Mouse (Mus musculus) hindbrain, embryonic 15.5 days (tissue): Measurements from ENCODE around the gene Zfp652. TPM values are rescaled to one million over a fixed set of nuclear protein-coding genes. Genes with fewer than 3 reads are reported as not detected.
"Not testable (repeated sequence)": the region's sequence is repeated elsewhere in the genome, so short reads cannot be mapped to it uniquely, and the experiment has no call there.

Source experiments
- ATAC-seq: fragments of 200-750 bp; cut with Nextera tagmentation; 2 replicates; pipeline ENCODE4 v1.8.0; 2017; ENCODE audit warnings: low read depth, moderate number of reproducible peaks, moderate TSS enrichment; ENCODE audit not compliant: low FRiP score
- H3K27ac ChIP-seq: fragments of 300-500 bp; sonication (generic); replicated peaks from 2 replicates; pipeline ENCODE4 v1.5.1; 2015; ENCODE audit warnings: mild to moderate bottlenecking, inconsistent platforms
- H3K27me3 ChIP-seq: fragments of 300-500 bp; sonication (generic); 2 replicates; pipeline ENCODE4 v1.6.1; 2015; ENCODE audit warnings: control low read depth, inconsistent platforms
- H3K36me3 ChIP-seq: fragments of 300-500 bp; sonication (generic); 2 replicates; pipeline ENCODE4 v1.6.1; 2015; ENCODE audit warnings: control low read depth, inconsistent platforms
- H3K4me1 ChIP-seq: fragments of 300-500 bp; sonication (generic); replicated peaks from 2 replicates; pipeline ENCODE4 v1.6.1; 2015; ENCODE audit warnings: control low read depth, inconsistent platforms
- H3K4me2 ChIP-seq: fragments of 300-500 bp; sonication (generic); 2 replicates; pipeline ENCODE4 v1.6.1; 2015; ENCODE audit warnings: moderate library complexity, mild to moderate bottlenecking, inconsistent platforms
- H3K4me3 ChIP-seq: fragments of 300-500 bp; sonication (generic); 2 replicates; pipeline ENCODE4 v1.5.1; 2015; ENCODE audit warnings: mild to moderate bottlenecking, inconsistent platforms
- H3K9ac ChIP-seq: fragments of 300-500 bp; sonication (generic); 2 replicates; pipeline ENCODE4 v1.6.1; 2015; ENCODE audit warnings: inconsistent platforms
- H3K9me3 ChIP-seq: fragments of 300-500 bp; sonication (generic); 2 replicates; pipeline ENCODE4 v1.6.1; 2016; ENCODE audit warnings: control low read depth, inconsistent platforms
- WGBS: fragments of 180-500 bp; shearing (Covaris S2); methylation state at CpG from one replicate; pipeline ENCODE4 v1.1.7; 2015; 5-methylcytosine and 5-hydroxymethylcytosine counted together
- polyA plus RNA-seq: library from polyadenylated mRNA; unstranded; fragments of >200 nt; fragmentation: Nextera tagmentation; extraction: Ambion mirVana; gene quantifications from 2 replicates; pipeline ENCODE4 v1.2.1, GENCODE M21; 2015

The Zfp652 gene
- polyA plus RNA-seq, 1 experiment from 2014 or later: 26.1 TPM

DNA sequence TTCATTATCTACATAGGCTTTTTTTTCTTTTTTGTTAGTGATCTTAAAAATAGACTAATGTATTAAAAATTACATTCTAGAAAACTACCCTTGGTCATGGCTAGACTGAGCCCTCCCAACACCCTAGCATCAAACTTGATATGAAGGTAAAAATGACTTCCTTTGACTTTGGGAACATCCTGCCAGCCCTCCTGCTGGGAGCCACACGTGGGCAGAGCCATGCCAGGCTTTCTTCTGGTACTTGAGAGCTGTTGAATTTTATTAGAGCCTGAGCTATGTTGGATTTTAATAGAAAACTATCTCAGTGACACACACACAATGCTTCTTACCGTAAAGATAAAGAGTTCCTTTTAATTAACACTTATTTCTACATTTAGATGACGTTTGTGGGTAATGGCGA is 34.3 kb downstream of the Zfp652 start:
- Histone ChIP-seq H3K27me3 (no peaks in the 10 kb centered on the region), H3K4me1 (peaks cover 4% of the 10 kb centered on the region; the same call in 1 of the 2 replicates), H3K4me3 (no peak overlapping the region), H3K9me3 (no peaks in the 10 kb centered on the region), H3K36me3 (0 out of 2 replicates have a peak, but pooled peaks cover 14% of the 10 kb centered on the region), H3K27ac (no peak overlapping the region), H3K4me2 (no peak overlapping the region), H3K9ac (no peak overlapping the region)
- ATAC-seq: no peak
- 70% methylated on average over 4 of the region's 4 CpGs for WGBS

DNA sequence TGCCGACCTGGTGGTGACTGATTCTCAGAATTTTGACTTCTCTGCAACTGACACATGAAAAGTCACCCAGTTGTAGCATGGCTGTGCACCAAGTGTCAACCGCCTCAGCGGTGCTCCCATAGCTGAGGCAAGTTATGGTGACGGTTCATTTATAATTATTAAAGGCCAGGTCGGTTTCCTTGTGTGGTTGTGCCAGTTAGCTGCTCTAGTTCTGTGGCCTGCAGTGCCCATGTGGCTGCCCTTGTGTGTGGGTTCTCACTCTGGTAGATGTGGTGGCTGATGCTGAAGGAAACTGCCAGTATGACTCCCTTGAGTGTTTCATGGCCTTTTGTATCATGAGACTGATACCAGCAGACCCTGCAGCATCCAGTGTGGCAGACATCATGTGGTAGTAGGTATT is 35.9 kb downstream of the Zfp652 start:
- H3K9me3 ChIP-seq: no peaks in the 10 kb centered on the region
- no peak for ATAC-seq
- H3K27ac ChIP-seq: no peak overlapping the region
- no peak overlapping the region for H3K4me3 ChIP-seq
- H3K4me2 ChIP-seq: no peak overlapping the region
- H3K4me1 ChIP-seq: peaks cover 4% of the 10 kb centered on the region; the same call in 1 of the 2 replicates
- H3K9ac ChIP-seq: no peak overlapping the region
- H3K36me3 ChIP-seq: peaks cover 16% of the 10 kb centered on the region; the same call in 1 of the 2 replicates
- 84% methylated on average over 5 of the region's 5 CpGs for WGBS
- H3K27me3 ChIP-seq: no peaks in the 10 kb centered on the region

DNA sequence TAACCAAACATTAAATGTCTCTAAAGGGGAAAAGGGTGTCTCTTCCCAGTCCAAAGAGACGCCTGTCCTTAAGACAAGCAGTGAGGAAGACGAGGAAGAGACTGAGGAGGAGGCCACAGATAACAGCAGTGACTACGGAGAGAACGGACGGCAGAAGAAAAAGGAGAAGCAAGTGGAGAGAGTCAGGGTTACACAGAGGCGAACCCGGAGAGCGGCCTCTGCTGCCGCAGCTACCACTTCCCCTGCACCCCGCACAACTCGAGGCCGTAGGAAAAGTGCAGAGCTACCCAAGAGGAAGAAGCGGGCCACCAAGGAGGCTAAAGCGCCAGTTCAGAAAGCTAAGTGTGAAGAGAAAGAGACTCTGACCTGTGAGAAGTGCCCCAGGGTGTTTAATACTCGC is 37.1 kb downstream of the Zfp652 start:
- WGBS: 90% methylated on average over 15 of the region's 15 CpGs
- Histone ChIP-seq H3K4me2 (no peak overlapping the region), H3K9ac (no peak overlapping the region), H3K4me3 (no peak overlapping the region), H3K27ac (no peak overlapping the region), H3K27me3 (no peaks in the 10 kb centered on the region), H3K9me3 (no peaks in the 10 kb centered on the region), H3K4me1 (peaks cover 4% of the 10 kb centered on the region; the same call in 1 of the 2 replicates), H3K36me3 (peaks cover 24% of the 10 kb centered on the region; the same call in 1 of the 2 replicates)
- no peak for ATAC-seq

DNA sequence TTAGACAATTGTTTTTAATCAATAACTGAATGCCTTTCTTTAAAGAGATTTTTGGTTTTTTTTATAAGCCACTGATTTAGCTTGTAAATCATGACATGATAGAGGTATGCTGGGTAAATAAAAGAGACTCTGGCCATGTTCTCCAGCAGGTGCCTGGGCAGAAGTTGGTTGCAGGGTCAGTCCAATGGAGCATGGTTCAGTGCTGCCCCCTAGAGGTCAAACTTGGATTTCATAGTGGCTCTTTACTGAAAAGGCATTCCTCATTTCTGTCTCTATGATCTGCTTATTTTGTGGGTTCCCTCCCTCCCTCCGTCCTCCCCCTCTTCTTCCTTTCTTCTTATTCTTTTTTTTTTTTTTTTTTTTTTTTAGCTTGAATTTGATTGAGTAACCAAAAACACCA is 38.5 kb downstream of the Zfp652 start:
- WGBS: 17% methylated on average over 1 of the region's 1 CpGs
- no peaks in the 10 kb centered on the region for H3K9me3 ChIP-seq
- no peaks in the 10 kb centered on the region for H3K27me3 ChIP-seq
- no peak overlapping the region for H3K27ac ChIP-seq
- peaks cover 33% of the 10 kb centered on the region; the same call in 1 of the 2 replicates for H3K36me3 ChIP-seq
- no peak overlapping the region for H3K4me2 ChIP-seq
- H3K4me3 ChIP-seq: no peak overlapping the region
- no peak for ATAC-seq
- H3K9ac ChIP-seq: no peak overlapping the region
- H3K4me1 ChIP-seq: peaks cover 4% of the 10 kb centered on the region; the same call in 1 of the 2 replicates

DNA sequence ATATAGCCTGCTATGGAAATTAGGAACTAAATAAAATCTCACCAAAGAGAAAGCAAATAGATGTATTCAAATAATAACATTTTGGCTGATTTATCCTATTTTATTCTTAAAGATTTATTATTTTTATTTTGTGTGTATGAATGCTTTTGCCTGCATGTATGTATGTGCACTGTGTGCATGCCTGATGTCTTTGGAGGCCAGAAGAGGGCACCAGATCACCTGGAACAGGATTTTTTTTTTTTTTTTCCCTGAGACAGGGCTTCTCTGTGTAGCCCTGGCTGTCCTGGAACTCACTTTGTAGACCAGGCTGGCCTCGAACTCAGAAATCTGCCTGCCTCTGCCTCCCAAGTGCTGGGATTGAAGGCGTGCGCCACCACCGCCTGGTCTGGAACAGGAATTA is 42.7 kb downstream of the Zfp652 start:
- H3K4me1 ChIP-seq, H3K4me2 ChIP-seq, H3K4me3 ChIP-seq, H3K27ac ChIP-seq, H3K9ac ChIP-seq, H3K9me3 ChIP-seq, H3K27me3 ChIP-seq, ATAC-seq: not testable (repeated sequence)
- 97% methylated on average over 4 of the region's 4 CpGs for WGBS
- peaks cover 27% of the 10 kb centered on the region for H3K36me3 ChIP-seq

DNA sequence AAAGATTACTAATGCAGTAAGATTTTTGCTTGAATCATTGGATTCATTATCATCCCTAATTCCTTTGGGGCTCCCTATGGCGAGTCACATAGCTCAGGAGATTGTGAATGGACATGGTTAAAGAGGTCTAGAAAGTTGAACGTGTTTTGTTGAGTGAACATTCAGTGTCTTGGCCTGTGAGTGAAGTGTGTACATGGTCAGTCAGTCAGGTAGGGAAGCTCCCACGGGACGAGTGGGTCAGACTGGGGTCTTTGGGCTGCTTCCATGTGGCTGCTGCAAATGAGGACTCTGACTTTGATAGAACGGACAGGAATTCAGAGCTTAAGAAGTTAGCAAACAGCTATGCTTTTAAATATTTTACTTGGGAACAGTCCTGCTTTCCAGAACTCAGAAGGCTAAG is 48.0 kb downstream of the Zfp652 start:
- H3K4me1 ChIP-seq: no peaks in the 10 kb centered on the region
- no peak overlapping the region for H3K4me3 ChIP-seq
- H3K36me3 ChIP-seq: peaks cover 21% of the 10 kb centered on the region
- no peak overlapping the region for H3K27ac ChIP-seq
- no peaks in the 10 kb centered on the region for H3K27me3 ChIP-seq
- H3K4me2 ChIP-seq: no peak overlapping the region
- ATAC-seq: no peak
- H3K9ac ChIP-seq: no peak overlapping the region
- H3K9me3 ChIP-seq: no peaks in the 10 kb centered on the region
- 87% methylated on average over 5 of the region's 5 CpGs for WGBS

DNA sequence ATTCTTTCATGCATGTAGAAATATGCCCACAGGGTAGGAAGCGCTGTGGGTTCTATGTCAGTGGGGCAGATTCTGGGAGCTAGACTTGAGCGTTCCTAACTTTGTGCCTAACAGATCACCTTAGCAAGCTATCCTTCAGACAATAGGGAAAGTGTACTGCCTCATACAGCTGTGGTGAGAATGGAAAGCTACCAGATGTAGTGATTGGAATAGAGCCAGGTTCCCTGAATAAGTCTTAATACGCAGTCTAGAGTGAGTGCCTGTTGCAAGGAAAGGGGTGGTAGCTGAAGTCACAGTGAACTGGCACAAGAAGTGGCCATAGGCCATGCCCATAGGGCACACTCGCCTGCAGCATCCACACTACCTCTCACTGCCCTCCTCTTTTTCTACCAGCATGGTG is 50.5 kb downstream of the Zfp652 start:
- Histone ChIP-seq H3K4me3 (no peak overlapping the region), H3K9me3 (no peaks in the 10 kb centered on the region), H3K4me1 (no peaks in the 10 kb centered on the region), H3K9ac (no peak overlapping the region), H3K27ac (no peak overlapping the region), H3K4me2 (no peak overlapping the region), H3K36me3 (peaks cover 19% of the 10 kb centered on the region), H3K27me3 (no peaks in the 10 kb centered on the region)
- ATAC-seq: no peak
- WGBS: 87% methylated on average over 4 of the region's 4 CpGs

DNA sequence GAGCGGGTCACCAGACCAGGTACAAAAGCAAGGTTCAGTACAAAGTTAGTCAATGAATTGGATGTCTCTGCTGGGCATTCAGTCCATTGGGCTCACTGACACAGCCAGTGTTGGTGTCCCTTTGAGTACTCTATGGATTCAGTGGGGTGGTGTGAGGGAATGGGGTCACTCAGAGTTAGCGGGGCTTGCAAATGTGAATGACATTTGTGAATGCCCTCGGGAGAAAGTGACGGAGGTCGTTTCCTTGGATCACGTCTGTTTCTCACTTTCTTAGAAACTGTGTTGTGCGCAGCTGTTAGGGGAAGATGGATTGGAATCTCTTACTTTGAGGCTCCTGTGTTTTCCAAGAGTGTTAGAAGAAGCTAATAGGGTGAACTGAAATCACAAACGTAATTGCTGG is 52.3 kb downstream of the Zfp652 start:
- WGBS: 54% methylated on average over 8 of the region's 8 CpGs

DNA sequence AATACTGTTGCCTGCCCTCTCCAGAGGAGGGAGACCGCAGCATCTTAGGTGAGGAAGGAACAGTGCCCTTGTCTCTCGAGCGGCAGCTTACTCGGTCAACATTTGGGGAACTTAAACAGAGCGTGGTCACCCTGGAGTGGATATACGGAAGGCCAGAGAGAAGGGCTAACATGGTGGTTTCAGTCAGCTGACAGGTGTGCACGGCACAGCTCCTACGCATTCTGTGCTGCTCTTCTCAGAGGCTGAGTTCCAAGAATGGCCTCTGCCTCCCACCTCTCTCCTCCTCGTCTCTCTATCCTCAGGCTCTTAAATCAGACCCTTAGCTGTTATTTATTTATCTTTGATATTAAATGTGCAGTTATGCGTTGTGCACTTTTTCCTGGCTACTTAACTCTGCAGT is 52.9 kb downstream of the Zfp652 start:
- Histone ChIP-seq H3K27ac (no peak overlapping the region), H3K9me3 (no peaks in the 10 kb centered on the region), H3K27me3 (no peaks in the 10 kb centered on the region), H3K4me3 (no peak overlapping the region), H3K4me2 (no peak overlapping the region), H3K4me1 (no peaks in the 10 kb centered on the region), H3K36me3 (peaks cover 20% of the 10 kb centered on the region), H3K9ac (no peak overlapping the region)
- WGBS: 87% methylated on average over 10 of the region's 10 CpGs
- no peak for ATAC-seq

More for the DNA sequence above, 52.3 kb downstream of the Zfp652 start:
- H3K4me3 ChIP-seq: no peak overlapping the region
- H3K27ac ChIP-seq: no peak overlapping the region
- H3K27me3 ChIP-seq: no peaks in the 10 kb centered on the region
- no peak overlapping the region for H3K4me2 ChIP-seq
- H3K36me3 ChIP-seq: peaks cover 20% of the 10 kb centered on the region
- H3K9me3 ChIP-seq: no peaks in the 10 kb centered on the region
- H3K9ac ChIP-seq: no peak overlapping the region
- H3K4me1 ChIP-seq: no peaks in the 10 kb centered on the region
- ATAC-seq: no peak

DNA sequence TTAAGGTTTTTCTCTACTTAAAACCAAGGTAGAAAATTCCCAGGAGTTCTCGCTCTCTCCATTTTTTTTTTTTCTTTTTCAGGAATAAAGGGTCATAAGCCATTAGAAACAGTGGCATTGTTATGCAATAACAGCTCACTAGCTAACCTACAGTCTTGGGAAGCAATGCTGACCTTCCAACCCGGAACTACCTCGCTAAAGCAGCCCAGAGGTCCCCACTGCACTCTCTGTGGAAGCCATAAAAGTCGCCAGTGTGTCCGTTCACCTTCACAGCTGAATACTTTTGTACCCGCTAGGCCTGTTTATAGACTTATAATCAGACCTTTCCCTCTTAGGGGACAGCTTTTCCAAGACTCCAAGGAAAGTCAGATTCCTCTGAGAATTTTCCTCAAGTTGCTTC is 55.8 kb downstream of the Zfp652 start:
- ATAC-seq: no peak

DNA sequence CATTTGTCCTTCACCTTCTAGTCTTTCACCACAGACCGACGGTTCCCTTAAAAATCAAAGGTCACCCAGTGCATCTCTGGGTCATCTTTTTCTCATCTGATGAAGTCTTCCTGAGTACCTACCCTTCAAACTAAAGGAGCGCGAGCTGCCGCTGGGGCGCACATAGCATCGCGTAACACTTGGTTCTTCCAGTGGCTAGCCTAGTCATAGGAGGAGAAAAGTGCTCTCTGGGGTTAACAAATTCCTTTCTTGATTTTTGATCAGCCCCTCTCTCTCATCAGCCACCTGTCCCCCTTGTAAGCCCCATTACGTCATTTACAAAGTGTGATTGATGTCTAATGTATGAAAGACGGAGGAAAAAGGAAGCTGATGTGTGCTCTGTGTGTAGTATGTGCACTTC is 56.7 kb downstream of the Zfp652 start:
- Histone ChIP-seq H3K4me2 (no peak overlapping the region), H3K27ac (no peak overlapping the region), H3K9ac (no peak overlapping the region), H3K36me3 (peaks cover 15% of the 10 kb centered on the region), H3K4me3 (no peak overlapping the region), H3K27me3 (no peaks in the 10 kb centered on the region), H3K9me3 (no peaks in the 10 kb centered on the region), H3K4me1 (no peaks in the 10 kb centered on the region)
- ATAC-seq: no peak
- WGBS: 88% methylated on average over 10 of the region's 10 CpGs

More for the DNA sequence above, 55.8 kb downstream of the Zfp652 start:
- H3K36me3 ChIP-seq: peaks cover 20% of the 10 kb centered on the region
- no peak overlapping the region for H3K9ac ChIP-seq
- 88% methylated on average over 6 of the region's 6 CpGs for WGBS
- H3K9me3 ChIP-seq: no peaks in the 10 kb centered on the region
- no peak overlapping the region for H3K4me3 ChIP-seq
- no peak overlapping the region for H3K27ac ChIP-seq
- H3K27me3 ChIP-seq: no peaks in the 10 kb centered on the region
- no peaks in the 10 kb centered on the region for H3K4me1 ChIP-seq
- no peak overlapping the region for H3K4me2 ChIP-seq

DNA sequence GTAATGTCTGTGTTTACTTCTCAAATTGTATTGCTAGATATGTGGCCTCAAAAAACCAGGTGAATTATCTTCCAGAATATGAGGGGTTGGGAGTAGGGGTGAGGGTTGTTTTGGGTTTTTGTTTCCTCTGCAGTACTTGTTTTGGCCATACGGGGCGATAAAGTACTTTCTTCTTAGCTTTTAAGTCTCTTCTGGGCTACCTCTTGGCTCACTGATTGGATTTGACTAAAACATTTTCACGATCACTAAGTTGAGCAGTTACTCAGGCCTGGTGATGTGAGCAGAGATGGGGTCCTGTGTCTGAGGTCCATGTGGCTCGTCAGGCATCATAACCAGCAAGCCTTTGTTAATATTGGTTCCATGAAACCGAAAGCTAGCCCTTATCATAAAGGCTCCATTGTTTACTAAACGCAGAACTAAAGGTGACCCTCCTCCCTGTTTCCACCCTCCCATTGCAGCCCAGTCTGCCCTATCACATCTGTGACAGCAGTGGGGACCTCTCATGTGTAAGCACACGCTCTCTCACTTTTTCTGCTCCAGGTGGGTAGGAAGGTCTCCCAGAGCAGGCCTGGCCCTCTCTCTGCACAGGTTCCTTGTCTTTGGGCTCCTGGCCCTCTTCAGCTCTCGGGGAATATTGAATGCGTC is 58.4 kb downstream of the Zfp652 start:
- H3K27ac ChIP-seq: no peak overlapping the region
- no peak for ATAC-seq
- peaks cover 8% of the 10 kb centered on the region for H3K36me3 ChIP-seq
- H3K4me1 ChIP-seq: no peaks in the 10 kb centered on the region
- H3K27me3 ChIP-seq: no peaks in the 10 kb centered on the region
- no peak overlapping the region for H3K9ac ChIP-seq
- H3K4me2 ChIP-seq: no peak overlapping the region
- no peak overlapping the region for H3K4me3 ChIP-seq
- no peaks in the 10 kb centered on the region for H3K9me3 ChIP-seq
- WGBS: 62% methylated on average over 9 of the region's 9 CpGs

DNA sequence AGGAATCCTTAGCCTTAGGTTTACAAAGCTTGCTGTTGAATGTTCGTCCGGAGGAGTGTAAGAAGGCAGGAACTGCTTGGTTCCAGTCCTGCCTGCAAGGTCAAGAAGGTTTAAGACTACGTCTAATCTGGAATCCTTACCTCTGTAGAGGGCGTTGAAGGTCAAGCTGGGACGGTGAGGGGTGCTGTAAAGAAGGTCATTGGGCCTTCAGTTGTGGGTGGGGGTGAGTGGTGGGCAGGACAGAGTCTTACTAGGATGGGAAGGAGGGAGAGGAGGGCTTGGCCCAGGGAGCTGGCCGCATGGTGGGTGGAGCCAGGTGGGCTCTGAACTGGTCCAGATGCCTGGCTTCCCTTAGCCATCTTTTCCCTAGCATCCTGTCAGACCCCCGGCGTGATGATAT is 59.2 kb downstream of the Zfp652 start:
- Histone ChIP-seq H3K9me3 (no peaks in the 10 kb centered on the region), H3K4me3 (no peak overlapping the region), H3K4me2 (no peak overlapping the region), H3K4me1 (no peaks in the 10 kb centered on the region), H3K27ac (no peak overlapping the region), H3K27me3 (no peaks in the 10 kb centered on the region), H3K9ac (no peak overlapping the region), H3K36me3 (peaks cover 6% of the 10 kb centered on the region)
- WGBS: 93% methylated on average over 8 of the region's 8 CpGs
- no peak for ATAC-seq
